Mouse (Mus musculus) gastrocnemius, postnatal 4 days (tissue): ENCODE data around the gene Eif3l. TPM values are rescaled to one million over a fixed set of nuclear protein-coding genes. Genes with fewer than 3 reads are reported as not detected.

Experiments used
- DNase-seq, 2 experiments: peaks; one replicate each; pipeline ENCODE4 v3.0.0; 2021 to 2022; ENCODE audit warnings: low spot score in 2 of 2, mixed read lengths in 2 of 2
- total RNA-seq, 2 experiments: library from RNA; stranded (reverse); gene quantifications; 2 replicates each; pipeline ENCODE4 v1.2.3; 2021

Eif3l gene
- total RNA-seq, 2 experiments from 2014 or later: 106 to 111 TPM

DNA sequence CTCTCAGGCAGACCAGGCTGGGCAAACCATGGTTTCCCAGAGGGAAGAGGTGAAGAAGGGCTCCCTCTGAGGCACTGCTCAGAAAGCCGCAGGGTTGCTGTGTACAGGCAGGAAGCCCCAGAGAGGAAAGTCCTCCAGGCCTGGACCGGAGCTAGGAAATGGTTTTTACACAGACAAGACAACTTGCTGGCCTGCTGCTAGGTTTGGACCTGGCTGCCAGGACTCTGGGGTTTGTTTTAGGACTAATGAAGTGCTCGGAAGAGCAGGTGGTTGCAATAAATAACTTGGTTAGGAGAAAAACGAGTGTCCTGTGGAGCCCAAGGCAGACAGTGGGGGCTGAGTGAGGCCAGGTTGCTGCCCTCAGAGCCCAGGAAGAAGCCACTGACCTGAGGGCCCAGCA, 26.8 kb upstream of the Eif3l start:
- peak in 1 of 2 experiments; percentile 13 for DNase-seq

- no peak for DNase-seq
These were observed 24.7 kb upstream of the Eif3l start for GRCm38 (mm10) chr15:79050160-79050845.

- DNase-seq: no peak
These were observed 24.0 kb upstream of the Eif3l start for GRCm38 (mm10) chr15:79050964-79051363.

- DNase-seq: peak in 1 of 2 experiments; percentile 14
These were observed 23.3 kb upstream of the Eif3l start for GRCm38 (mm10) chr15:79051461-79052360.

DNA sequence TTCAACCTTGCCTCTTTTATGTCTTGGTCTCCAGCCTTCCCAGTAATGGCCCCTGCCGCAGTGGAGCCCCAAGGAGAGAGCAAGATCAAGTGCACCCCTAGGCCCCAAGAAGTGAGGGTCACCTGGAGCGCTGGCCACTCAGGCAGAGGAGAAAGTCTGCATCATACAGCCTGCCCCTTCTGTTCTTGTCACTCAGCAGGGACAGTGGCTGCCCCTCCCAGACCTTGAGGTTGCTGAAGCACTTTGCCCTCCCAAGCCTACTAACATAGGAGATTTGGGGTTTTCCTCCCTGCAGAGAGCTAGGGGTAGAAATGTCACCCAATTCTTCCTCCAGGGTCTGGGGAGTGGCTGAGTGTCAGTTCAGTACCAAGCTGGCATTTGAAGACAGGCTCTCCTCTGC, 22.6 kb upstream of the Eif3l start:
- no peak for DNase-seq

DNA sequence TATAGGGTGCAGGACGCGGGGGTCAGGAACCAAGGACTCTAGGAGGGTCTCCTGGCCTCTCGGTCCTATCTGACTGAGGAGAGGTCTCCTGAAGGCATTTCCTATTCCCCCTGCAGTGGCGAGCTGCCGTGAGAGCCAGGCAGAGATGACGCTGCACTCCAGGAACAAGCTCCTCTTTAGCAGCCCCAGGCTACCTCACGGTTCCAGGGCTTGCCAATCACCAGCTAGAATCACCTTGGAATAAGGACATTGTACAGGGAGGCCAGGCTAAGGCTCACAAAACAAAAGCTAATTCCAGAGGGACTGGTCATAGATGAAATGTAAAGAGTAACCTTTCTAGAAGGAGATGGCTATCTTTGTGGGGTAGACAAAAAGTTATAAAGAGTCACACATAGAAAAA, 18.4 kb upstream of the Eif3l start:
- DNase-seq: no peak

- no peak for DNase-seq
These were observed 17.1 kb upstream of the Eif3l start for GRCm38 (mm10) chr15:79057850-79058249.

- no peak for DNase-seq
These were observed 14.0 kb upstream of the Eif3l start for GRCm38 (mm10) chr15:79060887-79061565.

GRCm38 (mm10) chr15:79062376-79063159, 12.4 kb upstream of the Eif3l start, which contains the start of gene Ankrd54:
TSS of gene Ankrd54 (minus strand) at chr15:79062893.
- peak; percentile 88 to 96 for DNase-seq

- DNase-seq: no peak
These were observed 11.7 kb upstream of the Eif3l start for GRCm38 (mm10) chr15:79063160-79063740.

DNA sequence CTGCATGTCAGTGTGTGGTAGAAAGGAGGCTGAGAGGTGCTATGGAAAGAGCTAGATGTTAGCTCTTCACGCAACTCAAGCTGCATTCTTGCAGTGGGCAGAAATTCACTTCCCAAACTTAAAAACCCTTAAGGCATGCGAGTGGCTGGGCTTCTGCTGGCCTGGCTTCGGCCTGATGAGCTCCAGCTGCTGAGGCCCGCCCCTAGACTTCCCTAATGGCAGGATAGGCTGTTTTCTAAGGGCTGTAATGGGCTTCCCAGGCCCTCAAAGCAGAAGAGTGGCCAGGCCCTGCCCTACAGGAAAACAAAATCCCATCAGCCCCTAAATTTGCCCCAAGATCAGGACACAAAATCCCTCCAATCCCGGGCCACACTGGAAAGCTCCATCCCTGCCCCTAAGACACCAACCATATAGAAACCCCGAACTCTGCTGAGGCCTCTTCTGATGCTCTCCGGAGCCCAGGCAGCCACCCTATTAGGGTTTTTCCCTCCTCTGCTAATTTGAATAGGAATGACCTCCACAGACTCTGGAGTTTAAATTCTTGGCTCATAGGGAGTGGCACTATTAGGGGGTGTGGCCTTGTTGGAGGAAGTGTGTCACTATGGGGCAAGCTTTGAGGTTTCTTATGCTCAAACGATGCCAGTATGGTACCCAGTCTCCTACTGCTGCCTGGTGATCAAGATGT, 9.8 kb upstream of the Eif3l start:
- peak in 1 of 2 experiments; percentile 58 for DNase-seq

GRCm38 (mm10) chr15:79066276-79066675, 8.7 kb upstream of the Eif3l start:
- no peak for DNase-seq

DNA sequence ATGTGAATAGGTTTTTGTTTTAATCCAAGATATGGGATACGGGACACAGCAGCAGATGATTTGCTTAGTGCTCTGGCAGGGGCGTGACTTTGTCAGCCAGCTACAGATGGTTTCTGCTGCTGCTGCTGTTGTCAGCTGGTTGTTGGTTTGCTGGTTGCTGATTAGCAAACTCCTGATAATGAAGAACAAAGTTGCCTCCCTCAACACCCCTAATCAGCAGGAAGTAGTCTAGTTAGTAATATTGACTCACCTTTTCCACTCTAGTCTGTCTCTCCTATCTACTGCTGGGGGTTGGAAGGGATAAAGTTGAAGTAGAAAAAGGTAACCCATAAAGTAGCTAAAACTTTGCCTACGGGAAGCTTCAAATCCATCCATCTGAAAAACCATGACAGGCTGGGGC, 7.3 kb upstream of the Eif3l start:
- DNase-seq: no peak

GRCm38 (mm10) chr15:79068416-79068815, 6.6 kb upstream of the Eif3l start:
- DNase-seq: no peak

GRCm38 (mm10) chr15:79071117-79072039, 3.6 kb upstream of the Eif3l start:
- DNase-seq: no peak

DNA sequence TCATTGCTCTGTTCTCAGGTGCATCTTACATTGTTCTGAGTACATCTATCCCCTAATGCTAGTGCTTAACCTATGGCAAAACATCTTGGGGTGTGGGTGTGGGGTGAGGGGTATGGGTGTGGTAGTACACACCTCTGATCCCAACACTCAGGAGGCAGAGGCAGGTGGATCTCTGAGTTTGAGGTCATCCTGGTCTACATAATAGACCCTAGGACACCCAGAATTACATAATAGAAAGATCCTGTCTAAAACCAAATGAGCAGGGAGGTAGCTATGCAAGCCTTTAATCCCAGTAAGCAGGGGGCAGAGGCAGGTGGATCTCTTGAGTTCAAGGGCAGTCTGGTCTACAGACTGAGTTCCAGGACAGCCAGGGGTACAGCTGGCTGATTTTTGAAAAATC, 1.2 kb upstream of the Eif3l start:
- no peak for DNase-seq

- no peak for DNase-seq
These were observed 533 bp upstream of the Eif3l start for GRCm38 (mm10) chr15:79074446-79074845.

DNA sequence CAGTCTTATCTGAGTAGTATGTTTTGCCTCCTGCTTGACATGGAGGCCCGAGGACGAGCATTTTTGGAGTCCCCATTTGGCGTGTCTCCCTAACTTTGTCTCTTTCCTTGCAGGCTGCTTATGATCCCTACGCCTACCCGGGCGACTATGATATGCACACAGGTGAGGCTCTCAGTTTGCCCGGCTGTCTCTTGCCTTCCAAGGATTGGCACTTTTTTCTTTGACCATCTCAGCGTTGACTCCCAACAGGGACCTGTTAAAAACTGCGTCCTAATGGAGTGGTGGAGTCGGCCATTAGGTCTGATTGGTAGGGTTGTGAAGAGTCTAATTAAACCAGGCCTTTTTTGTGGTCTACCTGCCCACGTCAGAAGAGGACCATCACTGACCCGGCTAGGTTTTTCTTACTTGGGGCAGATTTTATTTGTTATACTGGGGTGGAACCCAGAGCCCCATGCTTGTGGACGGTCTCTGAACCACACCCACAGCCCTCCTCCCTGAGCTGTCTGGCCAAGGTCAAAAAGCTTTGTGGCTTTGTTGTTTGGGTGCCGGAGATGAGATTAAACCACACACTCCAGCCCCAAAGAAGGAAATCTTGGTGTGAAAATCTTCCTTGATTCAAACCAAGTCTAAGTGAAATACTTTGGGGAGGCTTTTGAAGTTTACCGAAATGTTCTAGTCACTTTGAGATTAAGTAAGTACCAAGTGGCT, 833 bp downstream of the Eif3l start:
- DNase-seq: no peak
